Mouse (Mus musculus) heart, embryonic 15.5 days (tissue): Measurements from ENCODE around the gene Ccdc14. TPM values are rescaled to one million over a fixed set of nuclear protein-coding genes. Genes with fewer than 3 reads are reported as not detected.
"Not testable (repeated sequence)": the region's sequence is repeated elsewhere in the genome, so short reads cannot be mapped to it uniquely, and the experiment has no call there.

ENCODE experiments used
- ATAC-seq: fragments of 200-750 bp; cut with Nextera tagmentation; replicated peaks from 2 replicates; pipeline ENCODE4 v1.8.0; 2017; ENCODE audit warnings: low read depth, moderate TSS enrichment; ENCODE audit not compliant: insufficient number of reproducible peaks, insufficient read depth, low FRiP score
- H3K27ac ChIP-seq: fragments of 300-500 bp; sonication (generic); 2 replicates; pipeline ENCODE4 v1.5.1; 2015; ENCODE audit warnings: mild to moderate bottlenecking, inconsistent platforms
- H3K27me3 ChIP-seq: fragments of 300-500 bp; sonication (generic); 2 replicates; pipeline ENCODE4 v1.6.1; 2015; ENCODE audit warnings: inconsistent platforms
- H3K36me3 ChIP-seq: fragments of 300-500 bp; sonication (generic); 2 replicates; pipeline ENCODE4 v1.6.1; 2015; ENCODE audit warnings: mild to moderate bottlenecking, inconsistent platforms
- H3K4me1 ChIP-seq: fragments of 300-500 bp; sonication (generic); replicated peaks from 2 replicates; pipeline ENCODE4 v1.6.1; 2015; ENCODE audit warnings: inconsistent platforms
- H3K4me2 ChIP-seq: fragments of 300-500 bp; sonication (generic); 2 replicates; pipeline ENCODE4 v1.6.1; 2015; ENCODE audit warnings: inconsistent platforms, mild to moderate bottlenecking, moderate library complexity
- H3K4me3 ChIP-seq: fragments of 300-500 bp; sonication (generic); 2 replicates; pipeline ENCODE4 v1.5.1; 2015; ENCODE audit warnings: mild to moderate bottlenecking, inconsistent platforms
- H3K9ac ChIP-seq: fragments of 300-500 bp; sonication (generic); 2 replicates; pipeline ENCODE4 v1.6.1; 2015; ENCODE audit warnings: mild to moderate bottlenecking, inconsistent platforms
- H3K9me3 ChIP-seq: fragments of 300-500 bp; sonication (generic); replicated peaks from 2 replicates; pipeline ENCODE4 v1.6.1; 2016; ENCODE audit warnings: inconsistent platforms
- WGBS: fragments of 180-500 bp; shearing (Covaris S2); methylation state at CpG from one replicate; pipeline ENCODE4 v1.1.7; 2015; ENCODE audit warnings: mixed read lengths; 5-methylcytosine and 5-hydroxymethylcytosine counted together
- polyA plus RNA-seq: library from polyadenylated mRNA; unstranded; fragments of >200 nt; fragmentation: Nextera tagmentation; extraction: Ambion mirVana; gene quantifications from 2 replicates; pipeline ENCODE4 v1.2.1, GENCODE M21; 2015

The Ccdc14 gene
- polyA plus RNA-seq, 1 experiment from 2014 or later = 4.0 TPM

DNA sequence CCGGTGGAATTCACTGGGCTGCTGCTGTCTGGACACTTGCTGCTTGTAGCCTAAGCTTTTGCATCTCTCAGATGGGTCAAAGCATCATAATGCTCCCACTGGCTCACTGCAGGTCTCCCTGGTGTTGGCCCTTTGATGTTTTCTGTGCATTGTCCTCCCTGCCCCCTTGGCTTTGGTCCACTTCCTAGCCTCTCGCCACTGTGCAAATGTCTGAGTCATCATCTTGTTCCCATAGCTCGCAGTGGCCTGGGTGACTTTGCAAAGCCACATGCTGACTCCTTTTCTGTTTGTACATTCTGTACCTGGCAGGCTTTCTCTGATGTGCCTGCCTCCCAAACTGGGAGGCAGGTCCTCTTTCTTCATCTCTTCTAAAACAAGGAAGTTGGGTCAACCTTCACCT, 17.6 kb upstream of the Ccdc14 start:
- Histone ChIP-seq H3K4me3 (no peak overlapping the region), H3K9ac (no peak overlapping the region), H3K27ac (no peak overlapping the region), H3K36me3 (no peaks in the 10 kb centered on the region), H3K4me2 (no peak overlapping the region), H3K9me3 (no peaks in the 10 kb centered on the region), H3K27me3 (no peaks in the 10 kb centered on the region; the same call in 1 of the 2 replicates), H3K4me1 (peaks cover 9% of the 10 kb centered on the region)
- 54% methylated on average over 3 of the region's 3 CpGs for WGBS
- no peak for ATAC-seq

DNA sequence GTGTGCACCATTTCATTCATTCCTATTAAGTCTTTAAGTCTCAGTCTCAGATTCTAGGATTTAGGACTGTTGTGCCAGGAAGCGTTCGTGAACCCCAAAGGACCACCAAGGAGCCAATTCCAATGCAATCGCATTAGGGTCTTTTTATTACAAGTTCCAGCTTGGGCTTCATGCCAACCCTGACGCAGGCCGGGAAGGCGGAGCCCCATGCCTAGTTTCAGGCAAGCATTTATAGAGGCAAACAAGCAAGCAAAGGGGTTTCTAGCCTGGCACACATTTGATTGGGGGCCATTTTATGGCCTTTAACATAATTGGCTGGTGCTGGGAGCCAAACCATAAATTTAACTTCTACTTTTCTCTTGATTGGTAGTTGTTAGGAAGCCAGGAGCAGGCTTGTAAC, 16.1 kb upstream of the Ccdc14 start:
- H3K4me1 ChIP-seq = peaks cover 9% of the 10 kb centered on the region
- H3K36me3 ChIP-seq = no peaks in the 10 kb centered on the region
- no peak overlapping the region for H3K9ac ChIP-seq
- no peak for ATAC-seq
- no peak overlapping the region for H3K4me2 ChIP-seq
- 86% methylated on average over 6 of the region's 6 CpGs for WGBS
- no peaks in the 10 kb centered on the region for H3K9me3 ChIP-seq
- H3K27ac ChIP-seq = no peak overlapping the region
- no peak overlapping the region for H3K4me3 ChIP-seq
- H3K27me3 ChIP-seq = no peaks in the 10 kb centered on the region

DNA sequence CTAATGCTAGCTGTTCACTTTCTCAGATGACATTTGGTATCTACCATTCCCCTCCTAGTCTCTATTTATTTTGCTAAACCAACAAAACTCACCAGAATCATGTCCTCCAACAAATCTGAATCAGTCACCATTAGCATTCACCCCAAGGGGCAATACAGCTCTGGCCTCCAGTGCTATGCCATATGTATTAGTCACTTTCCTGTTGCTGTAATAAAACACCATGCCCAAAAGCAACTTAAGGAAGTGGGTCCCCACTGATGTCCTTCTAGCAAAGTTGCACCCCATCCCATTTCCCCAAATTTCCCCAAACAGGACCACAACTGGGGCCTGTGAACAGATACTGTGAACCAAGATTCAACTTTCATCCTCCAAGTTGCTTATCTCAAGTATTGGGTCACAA, 8.6 kb upstream of the Ccdc14 start:
- H3K36me3 ChIP-seq = no peaks in the 10 kb centered on the region
- no peak overlapping the region for H3K9ac ChIP-seq
- H3K27me3 ChIP-seq = no peaks in the 10 kb centered on the region
- no peak for ATAC-seq
- no peak overlapping the region for H3K4me3 ChIP-seq
- no peaks in the 10 kb centered on the region for H3K9me3 ChIP-seq
- no peaks in the 10 kb centered on the region for H3K4me1 ChIP-seq
- H3K27ac ChIP-seq = no peak overlapping the region
- no peak overlapping the region for H3K4me2 ChIP-seq

DNA sequence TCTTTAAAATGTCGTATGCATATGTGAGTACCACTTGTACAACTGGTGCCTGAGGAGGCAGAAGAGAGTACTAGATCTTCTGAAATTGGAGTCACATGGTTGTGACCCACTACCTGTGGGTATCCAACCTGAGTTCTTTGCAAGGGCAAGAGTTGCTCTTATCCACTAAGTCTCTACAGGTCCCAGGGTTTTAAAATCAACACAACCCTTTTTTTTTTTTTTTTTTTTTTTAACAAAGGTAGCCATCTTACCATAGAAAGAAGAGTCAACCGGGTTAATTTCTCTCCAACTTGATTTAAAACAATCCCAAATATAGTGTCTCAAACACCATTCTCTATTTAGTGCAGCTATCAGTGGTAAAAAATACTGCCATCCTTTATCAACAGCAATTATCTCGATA, 537 bp upstream of the Ccdc14 start:
- H3K4me2 ChIP-seq = peak overlapping the region; percentile 76
- H3K36me3 ChIP-seq = no peaks in the 10 kb centered on the region
- H3K27ac ChIP-seq = peak overlapping the region; percentile 87; the same call in 1 of the 2 replicates
- WGBS = 72% methylated on average over 3 of the region's 3 CpGs
- H3K4me3 ChIP-seq = peak overlapping the region; percentile 72
- no peaks in the 10 kb centered on the region for H3K9me3 ChIP-seq
- H3K9ac ChIP-seq = no peak overlapping the region
- H3K27me3 ChIP-seq = no peaks in the 10 kb centered on the region
- no peak for ATAC-seq
- H3K4me1 ChIP-seq = peaks cover 6% of the 10 kb centered on the region

DNA sequence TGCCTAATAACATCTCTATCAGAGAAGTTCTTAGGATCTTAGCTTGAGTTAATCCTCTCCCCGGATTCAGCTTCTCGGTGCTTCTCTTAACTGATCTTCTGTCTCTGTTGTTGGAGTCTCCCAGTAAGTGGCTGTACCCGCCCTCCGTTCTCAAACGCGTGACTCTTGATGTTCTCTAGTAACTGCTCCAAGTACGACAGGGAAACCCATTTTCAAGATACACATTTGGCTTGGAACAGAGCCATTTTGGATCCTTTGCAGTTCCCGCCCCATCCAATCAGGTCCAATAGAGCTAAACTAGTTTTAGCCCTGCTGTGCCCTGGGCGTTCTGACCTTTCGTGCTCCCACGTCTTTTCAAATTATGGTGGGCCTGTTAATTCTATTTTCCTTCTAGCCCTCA, 740 bp downstream of the Ccdc14 start:
- H3K9ac ChIP-seq = peak overlapping the region; percentile 68
- H3K4me3 ChIP-seq = peak overlapping the region; percentile 72
- 16% methylated on average over 11 of the region's 11 CpGs for WGBS
- peak overlapping the region; percentile 76 for H3K4me2 ChIP-seq
- H3K27me3 ChIP-seq = no peaks in the 10 kb centered on the region
- ATAC-seq = no peak
- peak overlapping the region; percentile 87 for H3K27ac ChIP-seq
- no peaks in the 10 kb centered on the region for H3K36me3 ChIP-seq
- peaks cover 6% of the 10 kb centered on the region for H3K4me1 ChIP-seq
- H3K9me3 ChIP-seq = no peaks in the 10 kb centered on the region

DNA sequence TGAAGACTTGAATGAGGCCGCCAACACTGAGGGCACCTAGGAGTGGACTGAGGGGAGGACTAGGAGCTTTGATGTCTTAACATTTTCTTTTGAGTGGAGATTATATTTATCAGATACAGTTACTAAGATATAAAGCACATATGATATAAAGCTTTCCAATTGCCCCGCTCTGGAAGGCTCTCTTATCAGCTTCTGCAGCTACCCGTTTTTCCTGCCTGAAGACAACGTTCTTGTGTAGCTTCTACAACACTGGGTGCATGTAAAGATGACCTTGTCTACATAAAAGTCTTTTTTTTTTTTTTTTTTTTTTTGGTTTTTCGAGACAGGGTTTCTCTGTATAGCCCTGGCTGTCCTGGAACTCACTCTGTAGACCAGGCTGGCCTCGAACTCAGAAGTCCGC, 4.1 kb downstream of the Ccdc14 start:
- Histone ChIP-seq H3K27ac (no peak overlapping the region), H3K9ac (no peak overlapping the region), H3K4me1 (peaks cover 6% of the 10 kb centered on the region), H3K27me3 (no peaks in the 10 kb centered on the region), H3K36me3 (peaks cover 4% of the 10 kb centered on the region; the same call in 1 of the 2 replicates), H3K4me3 (no peak overlapping the region), H3K9me3 (no peaks in the 10 kb centered on the region), H3K4me2 (no peak overlapping the region)
- ATAC-seq = no peak
- WGBS = 76% methylated on average over 6 of the region's 7 CpGs

DNA sequence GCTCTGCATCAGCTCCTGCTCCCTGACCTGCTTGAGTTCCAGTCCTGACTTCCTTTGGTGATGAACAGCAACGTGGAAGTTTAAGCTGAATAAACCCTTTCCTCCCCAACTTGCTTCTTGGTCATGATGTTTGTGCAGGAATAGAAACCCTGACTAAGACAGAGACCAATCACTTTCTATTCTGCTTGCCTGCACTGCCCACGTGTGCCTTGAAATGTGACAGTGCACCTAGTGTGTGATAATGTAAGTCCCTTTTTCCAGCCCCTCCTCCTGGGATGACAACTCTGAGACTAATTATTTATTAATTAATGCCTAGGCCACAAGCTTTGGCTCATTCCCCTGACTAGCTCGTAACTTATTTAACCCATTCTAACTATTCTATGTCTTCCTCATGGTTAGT, 8.3 kb downstream of the Ccdc14 start:
- not testable (repeated sequence) for ATAC-seq, H3K27ac ChIP-seq, H3K27me3 ChIP-seq, H3K4me3 ChIP-seq, H3K9ac ChIP-seq, H3K4me1 ChIP-seq, H3K36me3 ChIP-seq, H3K9me3 ChIP-seq, H3K4me2 ChIP-seq
- 63% methylated on average over 3 of the region's 3 CpGs for WGBS

DNA sequence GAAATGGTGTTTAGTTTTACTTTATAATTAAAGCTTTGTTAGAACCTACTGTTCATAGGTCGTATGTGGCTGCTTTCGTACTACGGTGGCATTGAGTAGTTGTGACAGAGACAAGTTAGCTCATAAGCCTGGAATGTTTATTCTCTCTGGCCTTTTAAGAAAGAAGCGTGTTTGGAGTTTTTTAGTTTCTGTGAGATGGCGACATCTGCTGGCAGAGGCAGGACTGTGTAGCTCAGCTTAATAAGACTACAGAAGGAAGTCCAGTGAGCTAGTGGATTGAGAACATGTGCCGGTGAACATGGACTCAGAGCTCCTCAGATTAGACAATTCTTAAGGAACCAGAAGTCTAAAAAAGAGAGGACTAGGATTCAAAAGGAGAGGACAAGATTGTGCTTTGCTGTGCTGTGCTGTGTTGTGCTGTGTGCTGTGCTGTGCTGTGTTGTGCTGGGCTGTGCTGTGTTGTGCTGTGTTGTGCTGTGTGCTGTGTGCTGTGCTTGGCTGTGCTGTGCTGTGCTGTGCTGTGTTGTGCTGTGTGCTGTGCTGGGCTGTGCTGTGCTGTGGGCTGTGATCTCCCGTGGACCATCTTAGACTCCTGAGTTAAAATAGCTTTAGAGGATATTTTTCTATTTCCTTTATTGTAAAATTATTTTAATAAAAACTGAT, 9.9 kb downstream of the Ccdc14 start:
- 16% methylated on average over 7 of the region's 7 CpGs for WGBS
- H3K27ac ChIP-seq = no peak overlapping the region
- no peak overlapping the region for H3K9ac ChIP-seq

DNA sequence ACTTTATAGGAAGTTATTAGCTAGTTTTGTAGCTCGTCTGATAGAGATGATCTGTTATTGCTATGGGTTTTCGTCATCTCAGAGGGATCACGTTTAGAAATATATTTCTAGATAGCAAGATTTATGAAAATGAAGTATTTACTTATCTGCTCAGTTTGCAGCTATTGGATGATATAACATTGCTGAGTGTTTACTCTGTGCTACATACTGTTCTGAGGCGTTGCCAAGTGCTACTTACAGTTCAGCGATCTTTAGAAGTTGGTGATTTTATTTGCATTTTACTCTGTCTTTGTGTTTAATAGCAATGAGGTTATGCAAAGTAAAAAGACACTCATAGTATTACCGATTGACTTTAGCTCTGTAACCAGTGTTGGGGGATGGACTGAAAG, 10.4 kb downstream of the Ccdc14 start:
- Histone ChIP-seq H3K27ac (no peak overlapping the region), H3K9ac (no peak overlapping the region), H3K4me2 (no peak overlapping the region), H3K9me3 (no peaks in the 10 kb centered on the region), H3K4me3 (no peak overlapping the region), H3K27me3 (no peaks in the 10 kb centered on the region), H3K4me1 (peaks cover 2% of the 10 kb centered on the region; the same call in 1 of the 2 replicates), H3K36me3 (peaks cover 15% of the 10 kb centered on the region)
- 74% methylated on average over 6 of the region's 6 CpGs for WGBS
- no peak for ATAC-seq

More for the DNA sequence above, 9.9 kb downstream of the Ccdc14 start:
- Histone ChIP-seq H3K4me1 (peaks cover 2% of the 10 kb centered on the region; the same call in 1 of the 2 replicates), H3K4me3 (no peak overlapping the region), H3K36me3 (peaks cover 11% of the 10 kb centered on the region), H3K27me3 (no peaks in the 10 kb centered on the region), H3K4me2 (no peak overlapping the region), H3K9me3 (no peaks in the 10 kb centered on the region)
- ATAC-seq = peak; percentile 50

DNA sequence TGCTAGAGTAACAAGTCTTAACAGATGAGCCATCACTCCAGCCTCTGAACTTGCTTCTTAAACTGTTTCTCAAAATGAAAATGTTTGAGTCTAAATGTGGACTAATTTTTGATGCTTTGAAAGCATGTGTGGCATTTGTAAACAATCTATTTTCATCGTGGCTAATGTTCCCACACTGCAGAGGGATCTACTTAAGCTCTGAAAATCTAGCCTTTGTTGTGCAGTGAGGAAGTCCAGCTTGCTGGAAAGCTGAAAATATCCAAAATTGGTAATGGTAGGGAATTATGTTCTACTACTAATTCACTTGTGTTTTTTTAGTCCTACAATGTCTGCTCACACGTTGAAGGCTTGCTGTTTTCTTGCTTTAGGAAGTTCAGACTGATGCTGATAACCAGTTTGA, 15.6 kb downstream of the Ccdc14 start:
- Histone ChIP-seq H3K36me3 (peaks cover 36% of the 10 kb centered on the region), H3K9me3 (no peaks in the 10 kb centered on the region), H3K9ac (no peak overlapping the region), H3K27me3 (no peaks in the 10 kb centered on the region), H3K4me2 (no peak overlapping the region), H3K27ac (peak overlapping the region; percentile 10; the same call in 1 of the 2 replicates), H3K4me1 (no peaks in the 10 kb centered on the region), H3K4me3 (no peak overlapping the region)
- ATAC-seq = no peak
- 67% methylated on average over 2 of the region's 2 CpGs for WGBS

DNA sequence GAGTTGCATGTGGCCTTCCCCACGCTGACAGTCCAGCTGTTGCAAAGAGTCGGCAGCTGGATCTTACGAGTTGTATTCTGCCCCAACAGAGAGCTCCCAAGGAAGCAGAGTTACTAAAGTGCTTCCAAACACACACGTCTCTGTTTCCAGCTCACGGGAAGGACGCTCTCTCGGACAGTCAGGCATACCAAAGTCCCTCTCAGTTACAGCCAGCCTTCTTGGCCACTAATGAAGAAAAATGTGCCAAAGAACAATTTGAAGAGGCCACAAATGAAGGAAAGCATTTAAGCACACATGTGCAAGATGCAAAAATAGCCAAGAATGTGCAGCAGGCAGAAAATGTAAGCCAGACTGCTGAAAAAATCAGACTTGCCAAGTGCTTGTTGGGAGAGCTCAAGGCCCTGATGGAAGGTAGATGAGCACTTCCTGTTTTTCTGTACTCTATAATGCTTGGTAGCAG, 16.1 kb downstream of the Ccdc14 start:
- no peak overlapping the region for H3K9ac ChIP-seq
- H3K27me3 ChIP-seq = no peaks in the 10 kb centered on the region
- H3K4me1 ChIP-seq = no peaks in the 10 kb centered on the region
- WGBS = 70% methylated on average over 7 of the region's 7 CpGs
- H3K36me3 ChIP-seq = peaks cover 36% of the 10 kb centered on the region
- no peak overlapping the region for H3K4me3 ChIP-seq
- no peak overlapping the region for H3K4me2 ChIP-seq
- peak overlapping the region; percentile 10; the same call in 1 of the 2 replicates for H3K27ac ChIP-seq
- no peaks in the 10 kb centered on the region for H3K9me3 ChIP-seq
- ATAC-seq = no peak

DNA sequence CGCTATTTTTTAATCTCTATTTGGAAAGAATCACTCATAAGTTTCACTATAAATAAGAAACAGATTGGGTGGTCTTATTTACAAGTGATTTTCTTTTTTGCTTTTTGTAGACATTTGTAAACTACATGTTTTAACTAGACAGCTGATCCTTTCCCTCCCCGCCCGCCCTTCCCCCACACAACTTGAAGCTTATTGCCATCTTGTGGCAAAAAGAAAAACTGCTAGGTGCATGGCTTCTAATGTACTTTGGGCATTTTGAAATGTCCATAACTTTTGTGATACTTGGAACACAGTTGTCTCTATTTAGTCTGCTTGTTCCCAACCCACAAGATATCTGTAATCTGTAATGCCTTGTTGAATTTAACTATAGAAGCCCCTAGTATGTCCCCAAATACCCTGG, 21.1 kb downstream of the Ccdc14 start:
- H3K9me3 ChIP-seq = no peaks in the 10 kb centered on the region
- no peaks in the 10 kb centered on the region for H3K4me1 ChIP-seq
- 77% methylated on average over 3 of the region's 3 CpGs for WGBS
- ATAC-seq = no peak
- H3K9ac ChIP-seq = no peak overlapping the region
- H3K27me3 ChIP-seq = no peaks in the 10 kb centered on the region
- no peak overlapping the region for H3K4me2 ChIP-seq
- H3K27ac ChIP-seq = no peak overlapping the region
- H3K36me3 ChIP-seq = peaks cover 34% of the 10 kb centered on the region
- no peak overlapping the region for H3K4me3 ChIP-seq
